In genomic region chr17:65613142-65613462, GRCm38 (mm10) we compare ENCODE assay signal across 9 mouse cellular contexts. TPM values are rescaled to one million over a fixed set of nuclear protein-coding genes. Genes with fewer than 3 reads are reported as not detected.
DNase-seq lines count a peak whose midpoint lies in the region; ATAC-seq and TF ChIP-seq lines count a peak whose summit lies in the region.
"Had no signal": no experiment of that assay in that cellular context is flagged by ENCODE, and none has a peak within 500 bp of the region (broad histone marks: within the 10 kb centered on the region; RNA-seq: fewer than 3 reads in every experiment).

No protein-coding gene starts in this region.

- H3K27me3 ChIP-seq in heart, embryonic 15.5 days = no peaks in the 10 kb centered on the region
- no peaks in the 10 kb centered on the region for H3K27me3 ChIP-seq in G1E (ENCODE audit: insufficient read depth, low read length)
- no peaks in the 10 kb centered on the region for H3K27me3 ChIP-seq in hindbrain, embryonic 10.5 days (ENCODE audit: insufficient read depth, poor library complexity, severe bottlenecking)
- no peaks in the 10 kb centered on the region for H3K27me3 ChIP-seq in midbrain, embryonic 10.5 days (ENCODE audit: low read depth, poor library complexity, severe bottlenecking)

- peak overlapping the region; percentile 92 for H3K4me3 ChIP-seq in heart, embryonic 15.5 days
- H3K4me3 ChIP-seq in G1E (ENCODE audit: low read depth, low read length) = peak overlapping the region; percentile 97
- peak overlapping the region; percentile 81 for H3K4me3 ChIP-seq in hindbrain, embryonic 10.5 days
- H3K4me3 ChIP-seq in midbrain, embryonic 10.5 days = peak overlapping the region; percentile 98

- H3K36me3 ChIP-seq in heart, embryonic 15.5 days = no peaks in the 10 kb centered on the region
- H3K36me3 ChIP-seq in G1E (replicated peaks) = peaks cover 15% of the 10 kb centered on the region
- peaks cover 8% of the 10 kb centered on the region for H3K36me3 ChIP-seq in hindbrain, embryonic 10.5 days
- peaks cover 5% of the 10 kb centered on the region; the same call in 1 of the 2 replicates for H3K36me3 ChIP-seq in midbrain, embryonic 10.5 days

- intact Hi-C loops in heart, postnatal 36 days (cut with DNase I) = loop anchor here (2.0 to 5.0 kb wide), 3 partner anchors 94 to 489 kb away; partner anchors contain the start of genes Ndufv2 and Ppp4r1

- no peak for TF ChIP-seq CTCF in G1E (IDR thresholded peaks at IDR 0.05; ENCODE audit: low read depth, low read length)

- no peak for DNase-seq in heart, postnatal 36 days
- DNase-seq in G1E (ENCODE audit: low spot score) = no peak
- DNase-seq in hindbrain, embryonic 10.5 days (ENCODE audit: low spot score) = no peak
- DNase-seq in midbrain, embryonic 10.5 days (ENCODE audit: low spot score) = no peak
- DNase-seq in adrenal gland, postnatal 10 days = no peak
- DNase-seq in right cerebral cortex, adult 2 months (ENCODE audit: low spot score in 2 of 2) = no peak
- DNase-seq in thymus, postnatal 0 days (ENCODE audit: low spot score) = no peak

- WGBS in heart, embryonic 15.5 days = 0% methylated on average over 34 of the region's 42 CpGs
- WGBS in hindbrain, embryonic 10.5 days = under 1% methylated on average over 42 of the region's 42 CpGs
- 0% methylated on average over 42 of the region's 42 CpGs for WGBS in midbrain, embryonic 10.5 days

- peak; percentile 58 for ATAC-seq in heart, embryonic 15.5 days (replicated peaks; ENCODE audit: insufficient number of reproducible peaks, insufficient read depth, low FRiP score, low read depth)
- ATAC-seq in G1E (ENCODE audit: extremely low read depth, insufficient number of reproducible peaks, low FRiP score, poor library complexity, severe bottlenecking) = no peak

- peak overlapping the region; percentile 69; the same call in 1 of the 2 replicates for H3K4me2 ChIP-seq in heart, embryonic 15.5 days

- H3K27ac ChIP-seq in heart, embryonic 15.5 days = peak overlapping the region; percentile 100
- H3K27ac ChIP-seq in hindbrain, embryonic 10.5 days = peak overlapping the region; percentile 99
- H3K27ac ChIP-seq in midbrain, embryonic 10.5 days (replicated peaks) = peak overlapping the region; percentile 99

- peaks cover 36% of the 10 kb centered on the region for H3K4me1 ChIP-seq in heart, embryonic 15.5 days (replicated peaks)
- H3K4me1 ChIP-seq in G1E (ENCODE audit: insufficient read depth, low read depth, low read length) = peaks cover 45% of the 10 kb centered on the region
- peaks cover 47% of the 10 kb centered on the region for H3K4me1 ChIP-seq in hindbrain, embryonic 10.5 days (replicated peaks)
- H3K4me1 ChIP-seq in midbrain, embryonic 10.5 days = peaks cover 51% of the 10 kb centered on the region

- H3K9ac ChIP-seq in heart, embryonic 15.5 days = peak overlapping the region; percentile 100

- no peaks in the 10 kb centered on the region for H3K9me3 ChIP-seq in heart, embryonic 15.5 days (replicated peaks)
- no peaks in the 10 kb centered on the region for H3K9me3 ChIP-seq in G1E (replicated peaks)
- H3K9me3 ChIP-seq in hindbrain, embryonic 10.5 days = no peaks in the 10 kb centered on the region
- no peaks in the 10 kb centered on the region for H3K9me3 ChIP-seq in midbrain, embryonic 10.5 days (replicated peaks)

RNA-seq across cellular contexts. Expression of gene Vapa, which starts 0.3 kb away (rescaled TPM):
- 154 and 159 TPM in 2 replicates for polyA plus RNA-seq in heart, embryonic 15.5 days (2015; fragmentation: Nextera tagmentation; extraction: Ambion mirVana)
- total RNA-seq in heart, postnatal 36 days (2021) = 10 to 100 TPM; 76.3 to 86.5 TPM
- total RNA-seq in G1E (2014; fragmentation: Nextera tagmentation) = 174 and 180 TPM in 2 replicates
- total RNA-seq in G1E (2017) = 120 and 130 TPM in 2 replicates
- 148 and 209 TPM in 2 replicates for polyA plus RNA-seq in G1E (2012)
- polyA plus RNA-seq in hindbrain, embryonic 10.5 days (2016; fragmentation: Nextera tagmentation; extraction: Ambion mirVana) = 184 and 190 TPM in 2 replicates
- polyA plus RNA-seq in midbrain, embryonic 10.5 days (2016; fragmentation: Nextera tagmentation; extraction: Ambion mirVana) = 174 and 184 TPM in 2 replicates
- 100 to 1,000 TPM; 108 to 115 TPM for total RNA-seq in adrenal gland, postnatal 10 days (2021)
- 199 and 209 TPM in 2 replicates for polyA plus RNA-seq in thymus, postnatal 0 days (2015; fragmentation: Nextera tagmentation; extraction: Ambion mirVana)

RNA-seq across cellular contexts. Expression of gene Txndc2, which starts 28.9 kb away (rescaled TPM):
- polyA plus RNA-seq in heart, embryonic 15.5 days (2015; fragmentation: Nextera tagmentation; extraction: Ambion mirVana) = 0.10 TPM in 1 of 2 replicates, not detected in the other
- total RNA-seq in heart, postnatal 36 days (2021) = not detected
- total RNA-seq in G1E (2014; fragmentation: Nextera tagmentation) = not detected in 2 replicates
- 0.06 and 0.22 TPM in 2 replicates for total RNA-seq in G1E (2017)
- polyA plus RNA-seq in G1E (2012) = not detected in 2 replicates
- polyA plus RNA-seq in hindbrain, embryonic 10.5 days (2016; fragmentation: Nextera tagmentation; extraction: Ambion mirVana) = 0.09 and 0.17 TPM in 2 replicates
- polyA plus RNA-seq in midbrain, embryonic 10.5 days (2016; fragmentation: Nextera tagmentation; extraction: Ambion mirVana) = not detected in 2 replicates
- total RNA-seq in adrenal gland, postnatal 10 days (2021) = 10 to 100 TPM in 1 of 2 experiments, 1 to 10 TPM in 1; 7.6 to 13.2 TPM
- 0.12 and 0.22 TPM in 2 replicates for polyA plus RNA-seq in thymus, postnatal 0 days (2015; fragmentation: Nextera tagmentation; extraction: Ambion mirVana)
- polyA plus RNA-seq: large intestine, adult 2 months had no signal
